Mouse (Mus musculus) embryonic facial prominence, embryonic 10.5 days (tissue): ENCODE measurements around the gene Capzb. TPM values are rescaled to one million over a fixed set of nuclear protein-coding genes. Genes with fewer than 3 reads are reported as not detected.
A peak's percentile ranks its signal among the peaks of the same experiment; 100 is the strongest.

ENCODE experiments used
- DNase-seq: peaks from one replicate; pipeline ENCODE4 v3.0.0-alpha.2; 2017; ENCODE audit warnings: low spot score
- H3K27ac ChIP-seq: fragments of 300-500 bp; sonication (generic); replicated peaks from 2 replicates; pipeline ENCODE4 v1.5.1; 2016; ENCODE audit warnings: mild to moderate bottlenecking
- H3K27me3 ChIP-seq: fragments of 300-500 bp; sonication (generic); replicated peaks from 2 replicates; pipeline ENCODE4 v1.6.1; 2016; ENCODE audit warnings: low read depth, mild to moderate bottlenecking; ENCODE audit not compliant: poor library complexity, severe bottlenecking
- H3K36me3 ChIP-seq: fragments of 300-500 bp; sonication (generic); replicated peaks from 2 replicates; pipeline ENCODE4 v1.6.1; 2016; ENCODE audit warnings: mild to moderate bottlenecking, moderate library complexity
- H3K4me1 ChIP-seq: fragments of 300-500 bp; sonication (generic); 2 replicates; pipeline ENCODE4 v1.6.1; 2016
- H3K4me3 ChIP-seq: fragments of 300-500 bp; sonication (generic); 2 replicates; pipeline ENCODE4 v1.5.1; 2016; ENCODE audit warnings: mild to moderate bottlenecking, moderate library complexity
- H3K9me3 ChIP-seq: fragments of 300-500 bp; sonication (generic); 2 replicates; pipeline ENCODE4 v1.6.1; 2016; ENCODE audit warnings: mild to moderate bottlenecking
- WGBS: fragments of 180-500 bp; shearing (Covaris S2); methylation state at CpG from one replicate; pipeline ENCODE4 v1.1.7; 2016; 5-methylcytosine and 5-hydroxymethylcytosine counted together
- polyA plus RNA-seq: library from polyadenylated mRNA; unstranded; fragments of >200 nt; fragmentation: Nextera tagmentation; extraction: Ambion mirVana; gene quantifications from 2 replicates; pipeline ENCODE4 v1.2.1, GENCODE M21; 2016

Gene Capzb
- polyA plus RNA-seq, 1 experiment from 2014 or later, result 409 TPM

- H3K27me3 ChIP-seq, result peaks cover 13% of the 10 kb centered on the region
- no peak for DNase-seq
- H3K27ac ChIP-seq, result peak overlapping the region; percentile 90
- H3K36me3 ChIP-seq, result peaks cover 36% of the 10 kb centered on the region
- no peaks in the 10 kb centered on the region for H3K9me3 ChIP-seq
- WGBS, result 28% methylated on average over 14 of the region's 14 CpGs
- peak overlapping the region; percentile 89 for H3K4me3 ChIP-seq
- peaks cover 24% of the 10 kb centered on the region for H3K4me1 ChIP-seq
Observed at GRCm38 (mm10) chr4:139311707-139312106, 119.0 kb downstream of the Capzb start.

GRCm38 (mm10) chr4:139312632-139313031 is 119.9 kb downstream of the Capzb start:
- DNase-seq, result peak; percentile 41
- H3K4me3 ChIP-seq, result peak overlapping the region; percentile 89
- 58% methylated on average over 4 of the region's 4 CpGs for WGBS

GRCm38 (mm10) chr4:139318449-139318848 is 125.8 kb downstream of the Capzb start:
- Histone ChIP-seq H3K4me3 (no peak overlapping the region), H3K27ac (no peak overlapping the region), H3K9me3 (no peaks in the 10 kb centered on the region), H3K4me1 (no peaks in the 10 kb centered on the region), H3K36me3 (peaks cover 62% of the 10 kb centered on the region), H3K27me3 (no peaks in the 10 kb centered on the region)
- DNase-seq, result no peak
- 94% methylated on average over 11 of the region's 11 CpGs for WGBS

More at GRCm38 (mm10) chr4:139312632-139313031, 119.9 kb downstream of the Capzb start:
- Histone ChIP-seq H3K36me3 (peaks cover 41% of the 10 kb centered on the region), H3K9me3 (no peaks in the 10 kb centered on the region), H3K4me1 (peaks cover 24% of the 10 kb centered on the region), H3K27ac (no peak overlapping the region), H3K27me3 (peaks cover 13% of the 10 kb centered on the region)

GRCm38 (mm10) chr4:139319740-139320139 is 127.0 kb downstream of the Capzb start:
- Histone ChIP-seq H3K27ac (no peak overlapping the region), H3K27me3 (no peaks in the 10 kb centered on the region), H3K4me3 (no peak overlapping the region), H3K9me3 (no peaks in the 10 kb centered on the region), H3K36me3 (peaks cover 51% of the 10 kb centered on the region), H3K4me1 (no peaks in the 10 kb centered on the region)
- no peak for DNase-seq
- 92% methylated on average over 4 of the region's 4 CpGs for WGBS

- peaks cover 13% of the 10 kb centered on the region for H3K27me3 ChIP-seq
- H3K4me3 ChIP-seq, result peak overlapping the region; percentile 47
- H3K9me3 ChIP-seq, result no peaks in the 10 kb centered on the region
- WGBS, result 11% methylated on average over 10 of the region's 10 CpGs
- peaks cover 5% of the 10 kb centered on the region; the same call in 1 of the 2 replicates for H3K4me1 ChIP-seq
- 0 out of 2 replicates have a peak overlapping the region, but pooled peaks have one; percentile 19 for H3K27ac ChIP-seq
- H3K36me3 ChIP-seq, result no peaks in the 10 kb centered on the region
- peak; percentile 77 for DNase-seq
Observed at GRCm38 (mm10) chr4:139330605-139331004, 137.9 kb downstream of the Capzb start.

- no peak overlapping the region for H3K27ac ChIP-seq
- no peaks in the 10 kb centered on the region for H3K9me3 ChIP-seq
- no peaks in the 10 kb centered on the region for H3K36me3 ChIP-seq
- 60% methylated on average over 9 of the region's 9 CpGs for WGBS
- DNase-seq, result no peak
- H3K4me3 ChIP-seq, result no peak overlapping the region
- H3K27me3 ChIP-seq, result peaks cover 35% of the 10 kb centered on the region
- peaks cover 12% of the 10 kb centered on the region; the same call in 1 of the 2 replicates for H3K4me1 ChIP-seq
Observed at GRCm38 (mm10) chr4:139334631-139335295, 142.1 kb downstream of the Capzb start.

GRCm38 (mm10) chr4:139335507-139335906 is 142.8 kb downstream of the Capzb start:
- H3K36me3 ChIP-seq, result no peaks in the 10 kb centered on the region
- no peaks in the 10 kb centered on the region for H3K9me3 ChIP-seq
- no peak for DNase-seq
- peaks cover 35% of the 10 kb centered on the region for H3K27me3 ChIP-seq
- H3K4me3 ChIP-seq, result no peak overlapping the region
- H3K4me1 ChIP-seq, result peaks cover 12% of the 10 kb centered on the region; the same call in 1 of the 2 replicates
- WGBS, result 66% methylated on average over 7 of the region's 7 CpGs
- H3K27ac ChIP-seq, result no peak overlapping the region

- H3K4me3 ChIP-seq, result peak overlapping the region; percentile 42
Observed at GRCm38 (mm10) chr4:139336822-139337483, 144.3 kb downstream of the Capzb start.

GRCm38 (mm10) chr4:139338145-139338544 is 145.4 kb downstream of the Capzb start:
- Histone ChIP-seq H3K36me3 (no peaks in the 10 kb centered on the region), H3K9me3 (no peaks in the 10 kb centered on the region), H3K4me3 (no peak overlapping the region), H3K27me3 (peaks cover 28% of the 10 kb centered on the region), H3K27ac (no peak overlapping the region), H3K4me1 (peaks cover 7% of the 10 kb centered on the region; the same call in 1 of the 2 replicates)
- WGBS, result 56% methylated on average over 33 of the region's 33 CpGs
- DNase-seq, result no peak

More at GRCm38 (mm10) chr4:139336822-139337483, 144.3 kb downstream of the Capzb start:
- Histone ChIP-seq H3K36me3 (no peaks in the 10 kb centered on the region), H3K27me3 (peaks cover 33% of the 10 kb centered on the region), H3K4me1 (peaks cover 7% of the 10 kb centered on the region; the same call in 1 of the 2 replicates), H3K27ac (no peak overlapping the region; the same call in 1 of the 2 replicates), H3K9me3 (no peaks in the 10 kb centered on the region)
- DNase-seq, result peak; percentile 84
- WGBS, result 27% methylated on average over 24 of the region's 24 CpGs

GRCm38 (mm10) chr4:139340835-139341234 is 148.1 kb downstream of the Capzb start:
- WGBS, result 88% methylated on average over 4 of the region's 4 CpGs
- H3K4me1 ChIP-seq, result peaks cover 7% of the 10 kb centered on the region; the same call in 1 of the 2 replicates
- DNase-seq, result no peak
- H3K27me3 ChIP-seq, result peaks cover 21% of the 10 kb centered on the region
- no peak overlapping the region for H3K4me3 ChIP-seq
- H3K27ac ChIP-seq, result no peak overlapping the region
- no peaks in the 10 kb centered on the region for H3K9me3 ChIP-seq
- peaks cover 23% of the 10 kb centered on the region for H3K36me3 ChIP-seq
